Mouse (Mus musculus) myocyte (in vitro differentiated cells): Measurements from ENCODE around the gene Rsg1. TPM values are rescaled to one million over a fixed set of nuclear protein-coding genes. Genes with fewer than 3 reads are reported as not detected.

Experiments
- H3K27me3 ChIP-seq: one replicate; pipeline ENCODE4 v1.6.1; 2011; ENCODE audit not compliant: control insufficient read depth, insufficient read depth, insufficient read length
- H3K36me3 ChIP-seq: one replicate; pipeline ENCODE4 v1.6.1; 2011; ENCODE audit not compliant: control insufficient read depth, insufficient read depth
- H3K4me2 ChIP-seq: one replicate; pipeline ENCODE4 v1.6.1; 2011; ENCODE audit warnings: low read depth, control low read depth
- H3K4me3 ChIP-seq: one replicate; pipeline ENCODE4 v1.5.1; 2011; ENCODE audit warnings: mild to moderate bottlenecking, control low read depth, moderate library complexity
- H3K79me2 ChIP-seq: one replicate; pipeline ENCODE4 v1.6.1; 2011; ENCODE audit not compliant: control insufficient read depth, insufficient read depth
- H3ac ChIP-seq: one replicate; pipeline ENCODE4 v1.6.1; 2011; ENCODE audit not compliant: control insufficient read depth, insufficient read length
- CEBPB ChIP-seq: IDR thresholded peaks from 2 replicates; pipeline ENCODE4 v1.6.1; 2011; ENCODE audit warnings: mild to moderate bottlenecking, moderate library complexity; ENCODE audit not compliant: poor library complexity, insufficient read depth, severe bottlenecking
- E2F4 ChIP-seq: IDR thresholded peaks from one replicate; pipeline ENCODE4 v1.6.1; 2011; ENCODE audit warnings: mild to moderate bottlenecking, control low read depth, moderate library complexity; ENCODE audit not compliant: insufficient read depth
- MAX ChIP-seq: IDR thresholded peaks from one replicate; pipeline ENCODE4 v1.6.1; 2011; ENCODE audit warnings: low read depth, mild to moderate bottlenecking, control low read depth
- MYOD1 ChIP-seq, 3 experiments: IDR thresholded peaks; one replicate each; pipeline ENCODE4 v1.6.1; 2011; ENCODE audit warnings: control low read depth in 2 of 3, low read depth in 2 of 3, mild to moderate bottlenecking in 2 of 3, moderate library complexity in 1 of 3; ENCODE audit not compliant: insufficient read length in 2 of 3, control insufficient read depth in 1 of 3
- MYOG ChIP-seq, 3 experiments: IDR thresholded peaks; one replicate each; pipeline ENCODE4 v1.6.1; 2011; ENCODE audit warnings: control low read depth in 2 of 3, low read depth in 2 of 3, mild to moderate bottlenecking in 2 of 3; ENCODE audit not compliant: insufficient read length in 2 of 3, control insufficient read depth in 1 of 3, insufficient read depth in 1 of 3
- POLR2A ChIP-seq: IDR thresholded peaks from one replicate; pipeline ENCODE4 v1.6.1; 2011; ENCODE audit warnings: low read depth, mild to moderate bottlenecking, control low read depth, moderate library complexity; ENCODE audit not compliant: insufficient read length
- POLR2AphosphoS2 ChIP-seq: IDR thresholded peaks from one replicate; pipeline ENCODE4 v1.6.1; 2011; ENCODE audit warnings: low read depth, control low read depth; ENCODE audit not compliant: insufficient read length
- REST ChIP-seq: IDR thresholded peaks from one replicate; pipeline ENCODE4 v1.6.1; 2011; ENCODE audit warnings: mild to moderate bottlenecking, control low read depth, moderate library complexity; ENCODE audit not compliant: insufficient read depth, insufficient read length
- SRF ChIP-seq: IDR thresholded peaks from one replicate; pipeline ENCODE4 v1.6.1; 2011; ENCODE audit warnings: low read depth; ENCODE audit not compliant: control insufficient read depth, insufficient read length
- TCF12 ChIP-seq: IDR thresholded peaks from one replicate; pipeline ENCODE4 v1.6.1; 2011; ENCODE audit warnings: mild to moderate bottlenecking, control low read depth; ENCODE audit not compliant: poor library complexity, insufficient read depth, severe bottlenecking
- TCF3 ChIP-seq: IDR thresholded peaks from one replicate; pipeline ENCODE4 v1.6.1; 2011; ENCODE audit warnings: low read depth, control low read depth; ENCODE audit not compliant: insufficient read length
- USF1 ChIP-seq: IDR thresholded peaks from one replicate; pipeline ENCODE4 v1.6.1; 2011; ENCODE audit warnings: low read depth, mild to moderate bottlenecking, control low read depth, moderate library complexity
- polyA plus RNA-seq: library from polyadenylated mRNA; unstranded; fragments of >200 nt; fragmentation: generic; extraction: Trizol; gene quantifications from one replicate; pipeline ENCODE4 v1.2.1, GENCODE M21; 2012; ENCODE audit warnings: missing spikeins

Rsg1 gene
- polyA plus RNA-seq, 1 experiment, result 0.78 TPM

- H3ac ChIP-seq, result no peak overlapping the region
- TF ChIP-seq POLR2A (no peak), MYOD1 (IDR thresholded peaks at IDR 0.05; ENCODE audit: control insufficient read depth in 1 of 3, insufficient read length in 2 of 3, low read depth in 2 of 3) (no peak), TCF12 (no peak), USF1 (no peak), E2F4 (no peak), MAX (no peak), CEBPB (no peak), TCF3 (no peak), POLR2AphosphoS2 (no peak), MYOG (IDR thresholded peaks at IDR 0.05; ENCODE audit: control insufficient read depth in 1 of 3, insufficient read depth in 1 of 3, insufficient read length in 2 of 3, low read depth in 2 of 3) (no peak), REST (no peak), SRF (no peak)
- H3K4me3 ChIP-seq, result no peak overlapping the region
- no peaks in the 10 kb centered on the region for H3K79me2 ChIP-seq
- H3K36me3 ChIP-seq, result no peaks in the 10 kb centered on the region
- H3K27me3 ChIP-seq, result no peaks in the 10 kb centered on the region
- no peak overlapping the region for H3K4me2 ChIP-seq
Observed at GRCm38 (mm10) chr4:141211646-141212045, 2.1 kb upstream of the Rsg1 start.

- H3K4me2 ChIP-seq, result peak overlapping the region; percentile 95
- TF ChIP-seq MAX (no peak), USF1 (no peak), CEBPB (no peak), TCF3 (no peak), MYOG (IDR thresholded peaks at IDR 0.05; ENCODE audit: control insufficient read depth in 1 of 3, insufficient read depth in 1 of 3, insufficient read length in 2 of 3, low read depth in 2 of 3) (no peak), MYOD1 (IDR thresholded peaks at IDR 0.05; ENCODE audit: control insufficient read depth in 1 of 3, insufficient read length in 2 of 3, low read depth in 2 of 3) (no peak), POLR2A (no peak), REST (no peak), E2F4 (no peak), POLR2AphosphoS2 (no peak)
Observed at GRCm38 (mm10) chr4:141212892-141213291, 864 bp upstream of the Rsg1 start.

GRCm38 (mm10) chr4:141213342-141213741 is 414 bp upstream of the Rsg1 start:
- TF ChIP-seq MYOG (IDR thresholded peaks at IDR 0.05; ENCODE audit: control insufficient read depth in 1 of 3, insufficient read depth in 1 of 3, insufficient read length in 2 of 3, low read depth in 2 of 3), result no peak
- TF ChIP-seq MYOD1 (IDR thresholded peaks at IDR 0.05; ENCODE audit: control insufficient read depth in 1 of 3, insufficient read length in 2 of 3, low read depth in 2 of 3), result no peak
- no peak for TF ChIP-seq SRF
- no peak for TF ChIP-seq MAX
- TF ChIP-seq POLR2AphosphoS2, result no peak
- no peak for TF ChIP-seq TCF3
- TF ChIP-seq REST, result no peak
- H3K4me2 ChIP-seq, result peak overlapping the region; percentile 95
- no peaks in the 10 kb centered on the region for H3K36me3 ChIP-seq
- H3K4me3 ChIP-seq, result peak overlapping the region; percentile 30
- H3ac ChIP-seq, result no peak overlapping the region
- no peaks in the 10 kb centered on the region for H3K79me2 ChIP-seq
- H3K27me3 ChIP-seq, result no peaks in the 10 kb centered on the region

More at GRCm38 (mm10) chr4:141212892-141213291, 864 bp upstream of the Rsg1 start:
- H3K4me3 ChIP-seq, result peak overlapping the region; percentile 30
- no peaks in the 10 kb centered on the region for H3K79me2 ChIP-seq
- no peaks in the 10 kb centered on the region for H3K36me3 ChIP-seq
- H3K27me3 ChIP-seq, result no peaks in the 10 kb centered on the region
- no peak overlapping the region for H3ac ChIP-seq

- no peaks in the 10 kb centered on the region for H3K27me3 ChIP-seq
- no peak overlapping the region for H3ac ChIP-seq
- no peaks in the 10 kb centered on the region for H3K36me3 ChIP-seq
- H3K4me2 ChIP-seq, result peak overlapping the region; percentile 95
- H3K79me2 ChIP-seq, result no peaks in the 10 kb centered on the region
- peak overlapping the region; percentile 30 for H3K4me3 ChIP-seq
- no peak for TF ChIP-seq TCF3
- TF ChIP-seq USF1, result no peak
- no peak for TF ChIP-seq CEBPB
- TF ChIP-seq E2F4, result no peak
- TF ChIP-seq MAX, result no peak
- peak in 1 of 3 experiments; percentile 26 for TF ChIP-seq MYOG (IDR thresholded peaks at IDR 0.05; ENCODE audit: control insufficient read depth in 1 of 3, insufficient read depth in 1 of 3, insufficient read length in 2 of 3, low read depth in 2 of 3)
Observed at GRCm38 (mm10) chr4:141214337-141214851, 638 bp downstream of the Rsg1 start.

- Histone ChIP-seq H3K27me3 (no peaks in the 10 kb centered on the region), H3K36me3 (no peaks in the 10 kb centered on the region), H3K4me2 (no peak overlapping the region), H3ac (no peak overlapping the region), H3K4me3 (no peak overlapping the region), H3K79me2 (no peaks in the 10 kb centered on the region)
- TF ChIP-seq MYOG (IDR thresholded peaks at IDR 0.05; ENCODE audit: control insufficient read depth in 1 of 3, insufficient read depth in 1 of 3, insufficient read length in 2 of 3, low read depth in 2 of 3) (peak in 1 of 3 experiments; percentile 27), TCF12 (no peak), MAX (no peak), SRF (no peak), MYOD1 (IDR thresholded peaks at IDR 0.05; ENCODE audit: control insufficient read depth in 1 of 3, insufficient read length in 2 of 3, low read depth in 2 of 3) (no peak), E2F4 (no peak), TCF3 (no peak)
Observed at GRCm38 (mm10) chr4:141219583-141220213, 5.9 kb downstream of the Rsg1 start.
